Mouse (Mus musculus): ENCODE data around the gene Pin1rt1. TPM values are rescaled to one million over a fixed set of nuclear protein-coding genes. Genes with fewer than 3 reads are reported as not detected.

Pin1rt1 gene
- polyA plus RNA-seq (2012; fragmentation: generic; extraction: Trizol), result not detected

DNA sequence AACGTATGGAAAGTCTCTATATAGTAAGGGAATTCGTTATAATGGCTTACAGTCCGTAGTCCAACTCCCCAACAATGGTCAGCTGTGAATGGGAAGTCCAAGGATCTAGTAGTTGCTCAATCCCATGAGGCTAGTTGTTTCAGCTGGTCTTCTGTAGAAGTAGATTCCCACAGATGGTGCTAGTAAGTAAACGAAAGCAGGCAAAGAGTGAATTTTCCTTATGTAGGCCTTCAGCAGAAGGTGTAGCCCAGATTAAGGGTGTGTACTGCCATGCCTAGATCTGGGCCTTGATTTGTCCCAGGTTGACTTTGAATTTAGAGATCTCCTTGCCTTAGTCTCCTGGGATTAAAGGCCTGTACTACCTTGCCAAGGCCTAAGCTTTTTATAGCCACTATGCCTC, at the start of gene Pin1rt1:
Gene Pin1rt1, minus strand, starts transcription at position 101 of the 400 bp plus-strand sequence.

GRCm38 (mm10) chr2:104742741-104743064, 26.5 kb upstream of the Pin1rt1 start, which contains the start of gene Depdc7:
TSS of gene Depdc7 (minus strand) at chr2:104742878.

GRCm38 (mm10) chr2:104711585-104712485, 4.3 kb downstream of the Pin1rt1 start, which contains the start of gene Tcp11l1:
TSS of gene Tcp11l1 (minus strand) at chr2:104712169.

Other genes starting within 250 kb of the Pin1rt1 start
- 1 to 10 TPM in 1 of 2 experiments, under 1 TPM in 1; 0.40 to 3.8 TPM for gene Hipk3, start 221.9 kb downstream of the Pin1rt1 start, polyA plus RNA-seq (2012; fragmentation: generic; extraction: Trizol)
- gene Cstf3, start 125.9 kb downstream of the Pin1rt1 start, polyA plus RNA-seq (2012; fragmentation: generic; extraction: Trizol), result 1 to 10 TPM; 3.3 to 7.1 TPM
- 1 to 10 TPM; 3.3 to 4.3 TPM for gene Tcp11l1, start 4.2 kb downstream of the Pin1rt1 start, polyA plus RNA-seq (2012; fragmentation: generic; extraction: Trizol)
- under 1 TPM; 0.11 to 0.53 TPM for gene Depdc7, start 26.5 kb upstream of the Pin1rt1 start, polyA plus RNA-seq (2012; fragmentation: generic; extraction: Trizol)
- 1 to 10 TPM in 1 of 2 experiments, under 1 TPM in 1; 0.21 to 2.1 TPM for gene Qser1, start 100.4 kb upstream of the Pin1rt1 start, polyA plus RNA-seq (2012; fragmentation: generic; extraction: Trizol)
- gene Prrg4, start 133.5 kb upstream of the Pin1rt1 start, polyA plus RNA-seq (2012; fragmentation: generic; extraction: Trizol), result not detected
- under 1 TPM; 0.01 to 0.15 TPM for gene Ccdc73, start 151.4 kb upstream of the Pin1rt1 start, polyA plus RNA-seq (2012; fragmentation: generic; extraction: Trizol)